Mouse (Mus musculus): ENCODE measurements around the gene Fam71e2.

DNA sequence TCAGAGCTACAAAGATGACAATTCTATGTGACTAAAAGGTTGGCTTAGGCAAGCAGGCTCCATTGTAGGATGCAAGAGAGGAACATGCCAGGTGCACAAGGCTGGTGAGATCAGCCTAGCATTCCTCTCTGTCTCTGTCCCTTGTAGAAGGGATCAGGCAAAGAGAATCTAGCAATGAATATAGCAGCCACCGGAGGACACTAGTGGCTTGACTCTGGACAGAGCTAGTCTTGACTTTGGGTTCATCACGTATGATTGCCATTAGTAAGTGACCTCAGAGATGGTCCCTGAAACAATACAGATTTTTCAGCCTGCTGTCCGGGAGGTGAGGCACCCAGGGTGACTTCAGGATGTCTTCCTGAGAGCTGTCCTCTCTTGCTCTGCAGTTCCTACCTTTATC, 58.5 kb downstream of the Fam71e2 start:
- TF ChIP-seq MAX (IDR thresholded peaks at IDR 0.05) (no peak), CTCF (IDR thresholded peaks at IDR 0.05; ENCODE audit: control insufficient read depth, insufficient read depth, insufficient read length) (no peak), MYOG (IDR thresholded peaks at IDR 0.05; ENCODE audit: control insufficient read depth, extremely low read depth, insufficient read length) (no peak), USF1 (IDR thresholded peaks at IDR 0.05; ENCODE audit: low read depth) (no peak), CEBPB (IDR thresholded peaks at IDR 0.05; ENCODE audit: low read depth) (no peak), MYOD1 (IDR thresholded peaks at IDR 0.05; ENCODE audit: control insufficient read depth, insufficient read length, low read depth) (no peak), FOSL1 (IDR thresholded peaks at IDR 0.05; ENCODE audit: insufficient read depth, low read length, poor library complexity, severe bottlenecking) (no peak)
